Mouse (Mus musculus): ENCODE data around the gene Olfr125.

Olfr125 gene
- long read RNA-seq, experiment 1, result 0 reads
- long read RNA-seq, experiment 2, result 0 reads

GRCm38 (mm10) chr17:37832649-37833048, at the start of gene Olfr125:
TSS of gene Olfr125 (plus strand) at chr17:37832949.
- intact Hi-C loops (cut with DNase I), result no loop called here

GRCm38 (mm10) chr17:37793229-37793628, 39.5 kb upstream of the Olfr125 start, which contains the start of gene Olfr123:
TSS of gene Olfr123 (plus strand) at chr17:37793529.
- intact Hi-C loops (cut with DNase I), result no loop called here

- intact Hi-C loops (cut with DNase I), result no loop called here
Observed at GRCm38 (mm10) chr17:37799588-37799987, 33.2 kb upstream of the Olfr125 start, which contains the start of gene Olfr124. TSS of gene Olfr124 (plus strand) at chr17:37799888.

GRCm38 (mm10) chr17:37847183-37847582, 14.4 kb downstream of the Olfr125 start, which contains the start of gene Olfr126:
TSS of gene Olfr126 (plus strand) at chr17:37847483.
- intact Hi-C loops (cut with DNase I), result no loop called here

- intact Hi-C loops (cut with DNase I), result no loop called here
Observed at GRCm38 (mm10) chr17:37863901-37864300, 31.2 kb downstream of the Olfr125 start.

- intact Hi-C loops (cut with DNase I), result no loop called here
Observed at GRCm38 (mm10) chr17:37869676-37870205, 37.0 kb downstream of the Olfr125 start.

GRCm38 (mm10) chr17:37873830-37874229, 41.1 kb downstream of the Olfr125 start:
- intact Hi-C loops (cut with DNase I), result no loop called here

Data from adrenal gland (tissue).